Mouse (Mus musculus): ENCODE results near the gene Asic2.

DNA sequence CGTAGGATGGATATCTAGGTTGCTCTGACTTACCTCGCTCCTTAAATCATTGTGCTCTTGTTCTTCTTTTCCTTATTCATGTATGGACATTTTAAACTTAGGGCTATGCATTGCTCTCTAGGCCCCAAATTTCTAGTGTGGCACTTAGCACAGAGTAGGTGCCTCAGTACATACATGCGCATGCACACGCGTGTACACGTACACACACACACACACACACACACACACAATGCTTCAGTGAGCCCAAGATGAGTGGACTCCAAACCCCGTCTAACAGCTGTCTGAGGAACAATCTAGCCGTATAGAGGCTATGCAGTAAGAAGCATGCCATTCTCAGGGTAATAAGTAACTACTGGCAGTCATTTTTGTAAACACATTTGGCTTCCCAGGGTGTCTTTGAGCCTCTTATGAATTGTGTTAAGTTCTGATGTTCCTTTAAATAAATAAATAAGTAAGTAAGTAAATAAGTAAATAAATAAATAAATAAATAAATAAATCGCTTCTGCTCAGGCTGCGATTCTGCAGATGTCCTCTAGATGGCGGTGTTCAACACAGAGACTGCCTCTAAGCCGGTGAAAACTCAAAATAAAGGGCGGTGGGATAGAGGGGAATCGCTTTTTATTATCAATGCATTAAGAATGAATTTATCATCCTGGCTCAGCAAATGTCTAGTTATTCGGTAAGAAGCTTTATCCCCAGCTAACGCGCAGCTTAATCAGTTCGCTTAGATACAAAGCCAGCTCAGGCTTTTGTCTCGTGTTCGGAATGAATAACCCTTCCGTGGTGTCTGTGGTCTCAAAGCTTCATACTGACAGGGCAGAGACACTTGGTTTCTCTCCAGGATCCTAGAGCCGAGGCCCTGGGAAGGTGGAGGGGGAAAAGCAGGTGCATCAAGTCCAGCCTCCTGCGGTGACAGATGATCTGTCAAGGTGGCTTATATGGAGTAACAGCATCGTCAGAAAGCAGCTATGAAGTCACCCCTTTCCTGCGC, 333.6 kb downstream of the Asic2 start:
- TF ChIP-seq CTCF (IDR thresholded peaks at IDR 0.05; ENCODE audit: low read depth) (peak; percentile 85), EP300 (optimal IDR thresholded peaks at IDR 0.05) (no peak)

Measured in stomach, postnatal 0 days (tissue).